Mouse (Mus musculus) layer of hippocampus, postnatal 14 days (tissue): ENCODE measurements around the gene Mlxipl. TPM values are rescaled to one million over a fixed set of nuclear protein-coding genes. Genes with fewer than 3 reads are reported as not detected.

Experiments used
- DNase-seq, 2 experiments: peaks; one replicate each; pipeline ENCODE4 v3.0.0; 2021 to 2022; ENCODE audit warnings: low spot score in 2 of 2, mixed read lengths in 1 of 2
- total RNA-seq, 2 experiments: library from RNA; stranded (reverse); gene quantifications; 2 replicates each; pipeline ENCODE4 v1.2.3; 2021

The Mlxipl gene
- total RNA-seq, 2 experiments from 2014 or later, result 3.2 to 5.8 TPM

DNA sequence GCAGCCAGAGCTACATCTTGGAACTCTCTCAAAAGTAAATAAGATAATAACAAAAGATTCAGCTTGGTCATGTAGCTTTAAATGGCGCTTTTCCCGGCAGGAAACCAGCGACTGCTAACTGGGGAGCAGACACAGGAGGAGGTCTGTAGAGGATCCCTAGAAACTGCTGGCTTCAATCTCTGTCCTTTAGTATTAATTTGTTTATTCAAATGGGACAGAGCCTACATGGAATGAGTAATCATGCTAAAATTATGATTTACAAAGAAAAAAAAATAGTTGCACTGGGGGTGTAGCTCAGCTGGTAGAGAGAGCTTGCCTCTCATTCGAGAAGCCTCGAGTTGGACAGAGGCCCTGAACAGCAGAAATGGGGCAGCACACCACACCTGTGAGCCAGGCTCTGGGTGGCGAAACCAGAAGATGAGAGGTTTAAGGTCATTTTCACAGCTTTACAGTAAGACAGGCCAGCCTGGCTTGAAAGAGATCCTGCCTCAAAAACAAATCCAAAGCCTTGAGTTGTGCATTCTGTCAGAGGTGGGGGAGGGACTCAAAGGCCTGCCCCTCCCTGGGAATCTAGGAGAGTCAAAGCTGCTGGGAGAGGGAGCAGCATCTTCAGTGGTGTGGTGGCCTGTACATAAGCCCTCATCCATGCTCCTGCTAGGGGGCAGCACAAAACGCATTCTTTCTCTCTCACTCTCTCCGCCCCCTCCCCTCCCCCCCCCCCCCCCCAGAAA lies 93.6 kb downstream of the Mlxipl start:
- peak; percentile 30 to 53 for DNase-seq

DNA sequence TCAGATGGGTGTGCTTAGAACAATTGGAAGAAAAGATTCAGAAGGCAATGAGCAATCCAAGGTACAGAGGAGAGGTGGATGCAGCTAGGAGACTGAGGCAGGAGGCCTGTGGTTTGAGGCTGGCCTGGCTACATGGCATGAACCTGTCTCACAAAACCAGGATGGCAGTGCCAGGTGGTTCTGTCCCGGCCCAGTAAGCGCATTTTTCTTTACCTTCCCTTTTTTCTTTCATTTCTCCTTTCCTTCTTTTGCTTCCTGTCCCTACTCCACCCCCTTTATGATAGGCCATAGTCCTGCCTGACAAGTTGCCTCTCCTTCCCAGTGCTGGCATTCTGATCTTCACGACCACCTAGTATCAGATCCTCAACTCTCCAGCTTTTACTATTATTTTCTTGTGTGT lies 95.3 kb downstream of the Mlxipl start:
- DNase-seq, result no peak

DNA sequence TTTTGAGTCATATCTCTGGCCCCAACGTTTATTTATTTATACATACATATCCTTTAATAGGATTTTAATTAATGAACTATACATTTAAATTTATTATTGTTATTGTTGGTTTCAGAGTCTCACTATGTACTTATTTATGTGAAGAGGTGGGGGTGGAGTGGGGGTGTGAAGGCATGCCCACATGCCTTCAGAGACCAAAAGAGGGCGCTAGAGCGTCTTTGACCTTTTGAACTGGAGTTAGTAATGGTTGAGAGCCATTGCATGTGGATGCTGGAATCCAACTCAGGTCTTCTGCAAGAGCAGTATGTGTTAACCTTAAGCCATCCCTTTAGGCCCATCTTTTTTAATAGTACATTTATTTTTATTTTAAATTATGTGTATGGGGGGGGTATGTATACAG lies 95.9 kb downstream of the Mlxipl start:
- no peak for DNase-seq

DNA sequence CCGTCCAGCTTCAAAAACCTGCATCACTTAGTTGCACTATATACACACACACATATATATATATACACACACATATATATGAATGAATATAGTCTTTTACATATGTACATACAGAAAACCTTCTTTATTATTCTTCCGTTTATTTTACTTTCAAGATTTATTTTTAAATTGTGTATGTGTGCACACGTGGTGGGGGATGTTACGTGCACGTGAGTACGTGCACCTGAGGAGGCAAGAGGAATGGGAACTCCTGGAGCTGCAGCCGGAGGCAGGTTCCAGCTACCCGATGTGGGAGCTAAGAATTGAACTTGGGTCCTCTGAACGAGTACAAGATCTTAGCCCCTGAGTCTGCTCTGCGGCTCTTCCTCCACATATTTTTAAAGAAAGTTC lies 96.5 kb downstream of the Mlxipl start:
- no peak for DNase-seq

DNA sequence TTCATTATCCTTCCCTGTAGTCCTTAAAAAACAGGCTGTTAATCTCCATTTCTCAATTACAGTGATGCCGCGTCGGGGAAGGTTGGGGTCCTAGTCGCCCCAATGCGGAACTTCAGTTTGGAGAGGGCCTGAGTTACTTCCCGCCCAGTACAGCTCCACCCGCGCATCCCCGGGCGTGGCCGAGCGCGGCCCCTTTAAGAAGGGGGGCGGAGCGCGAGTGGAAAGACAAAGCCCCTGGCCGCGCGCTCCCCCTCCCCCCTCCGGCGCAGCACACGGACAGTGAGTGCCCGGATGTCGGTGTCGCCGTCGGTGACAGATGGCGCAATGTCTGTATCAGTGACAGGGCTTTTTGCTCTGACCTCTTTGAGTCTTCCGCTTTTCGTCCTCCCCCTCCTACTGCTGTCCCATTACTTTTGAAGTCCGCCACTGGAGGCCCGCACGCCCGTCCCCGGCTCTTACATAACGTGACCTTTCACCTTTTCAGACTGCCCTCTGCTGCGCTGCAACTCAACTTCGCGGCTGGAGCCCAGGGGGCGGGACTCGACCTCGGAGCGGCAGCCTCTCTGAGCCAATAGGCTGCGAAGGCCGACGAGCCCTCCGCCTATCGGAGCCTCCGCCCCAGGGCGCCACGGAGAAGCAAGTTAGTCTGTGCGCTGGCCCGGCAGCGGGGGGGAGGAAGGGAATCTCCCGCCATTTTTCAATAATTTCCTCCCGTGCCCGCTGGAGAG lies 97.1 kb downstream of the Mlxipl start, which contains the start of gene Baz1b:
Baz1b (plus strand) TSS at position 644 of the 728 bp plus-strand sequence.
- DNase-seq, result peak; percentile 98

DNA sequence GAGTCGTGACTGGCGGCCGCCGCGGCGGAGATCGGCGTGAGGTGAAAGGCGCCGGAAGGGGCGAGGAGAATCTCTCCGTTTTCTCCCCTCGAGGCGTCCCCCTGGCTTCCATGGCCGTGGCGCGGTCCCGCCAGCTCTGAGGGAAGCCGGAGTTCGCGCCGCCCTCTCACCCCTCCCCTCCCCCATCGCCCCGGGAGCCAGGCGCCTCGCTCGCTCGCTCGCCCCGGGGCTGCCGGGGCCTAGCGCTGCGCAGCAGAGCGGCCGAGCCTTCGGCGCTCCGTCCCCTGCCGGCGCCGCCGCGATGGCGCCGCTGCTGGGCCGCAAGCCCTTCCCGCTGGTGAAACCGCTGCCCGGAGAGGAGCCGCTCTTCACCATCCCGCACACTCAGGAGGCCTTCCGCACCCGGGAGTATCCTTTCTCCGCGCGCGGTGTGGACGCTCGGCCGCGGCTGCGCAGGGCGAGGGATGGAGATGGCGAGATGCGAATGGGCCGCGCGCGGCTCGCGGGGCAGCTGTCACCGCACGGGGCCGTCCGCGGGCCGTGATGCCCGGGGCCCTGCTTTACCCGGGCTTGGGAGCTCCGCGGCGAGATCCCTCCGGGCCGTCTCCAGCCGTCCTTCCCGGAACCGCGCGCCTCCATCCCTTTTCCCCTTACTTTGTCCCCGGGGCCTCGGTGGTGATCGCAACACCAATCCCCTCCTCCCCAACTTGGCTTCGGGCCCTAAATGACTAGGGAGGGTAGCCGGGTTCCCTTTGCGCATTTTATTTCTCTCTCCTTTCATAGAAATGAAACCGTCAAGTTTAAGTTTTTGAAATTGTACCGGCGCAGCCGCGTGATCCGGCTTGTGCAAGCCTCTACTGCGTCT lies 97.9 kb downstream of the Mlxipl start:
- DNase-seq, result peak in 1 of 2 experiments; percentile 42

Other genes starting within 250 kb of the Mlxipl start
- not detected for gene Tmem270, start 183.2 kb upstream of the Mlxipl start, total RNA-seq
- not detected for gene Cldn13, start 174.4 kb upstream of the Mlxipl start, total RNA-seq
- gene Mettl27, start 157.5 kb upstream of the Mlxipl start, total RNA-seq, result 10 to 100 TPM; 14.6 to 16.5 TPM
- gene Cldn4, start 143.0 kb upstream of the Mlxipl start, total RNA-seq, result not detected
- 1 to 10 TPM; 2.0 to 2.7 TPM for gene Cldn3, start 103.7 kb upstream of the Mlxipl start, total RNA-seq
- 10 to 100 TPM; 39.3 to 40.4 TPM for gene Abhd11, start 80.7 kb upstream of the Mlxipl start, total RNA-seq
- 100 to 1,000 TPM; 157 to 160 TPM for gene Stx1a, start 66.4 kb upstream of the Mlxipl start, total RNA-seq
- 10 to 100 TPM; 37.0 to 37.4 TPM for gene Dnajc30, start 25.7 kb upstream of the Mlxipl start, total RNA-seq
- 10 to 100 TPM; 49.4 to 51.6 TPM for gene Bud23, start 24.9 kb upstream of the Mlxipl start, total RNA-seq
- gene Vps37d, start 11.6 kb upstream of the Mlxipl start, total RNA-seq, result 10 to 100 TPM; 27.5 to 28.2 TPM
- gene Tbl2, start 59.8 kb downstream of the Mlxipl start, total RNA-seq, result 10 to 100 TPM; 24.5 to 26.2 TPM
- 10 to 100 TPM; 34.1 to 38.3 TPM for gene Bcl7b, start 78.4 kb downstream of the Mlxipl start, total RNA-seq
- 10 to 100 TPM; 54.6 to 55.2 TPM for gene Baz1b, start 97.4 kb downstream of the Mlxipl start, total RNA-seq
- 10 to 100 TPM; 11.0 to 12.3 TPM for gene Fzd9, start 161.3 kb downstream of the Mlxipl start, total RNA-seq